Mouse (Mus musculus) neural tube, embryonic 15.5 days (tissue): Measurements from ENCODE around the gene Mmp8. TPM values are rescaled to one million over a fixed set of nuclear protein-coding genes. Genes with fewer than 3 reads are reported as not detected.
A peak's percentile ranks its signal among the peaks of the same experiment; 100 is the strongest.

Experiments used
- ATAC-seq: fragments of 200-750 bp; cut with Nextera tagmentation; 2 replicates; pipeline ENCODE4 v1.8.0; 2017; ENCODE audit warnings: mild to moderate bottlenecking, moderate TSS enrichment, moderate library complexity; ENCODE audit not compliant: low FRiP score
- H3K27ac ChIP-seq: fragments of 300-500 bp; sonication (generic); replicated peaks from 2 replicates; pipeline ENCODE4 v1.5.1; 2015; ENCODE audit warnings: mild to moderate bottlenecking, inconsistent platforms
- H3K27me3 ChIP-seq: fragments of 300-500 bp; sonication (generic); replicated peaks from 2 replicates; pipeline ENCODE4 v1.6.1; 2015; ENCODE audit warnings: inconsistent platforms
- H3K36me3 ChIP-seq: fragments of 300-500 bp; sonication (generic); 2 replicates; pipeline ENCODE4 v1.6.1; 2015; ENCODE audit warnings: inconsistent platforms
- H3K4me1 ChIP-seq: fragments of 300-500 bp; sonication (generic); 2 replicates; pipeline ENCODE4 v1.6.1; 2015; ENCODE audit warnings: inconsistent platforms
- H3K4me2 ChIP-seq: fragments of 300-500 bp; sonication (generic); 2 replicates; pipeline ENCODE4 v1.6.1; 2015; ENCODE audit warnings: inconsistent platforms, mild to moderate bottlenecking, moderate library complexity
- H3K4me3 ChIP-seq: fragments of 300-500 bp; sonication (generic); replicated peaks from 2 replicates; pipeline ENCODE4 v1.5.1; 2015; ENCODE audit warnings: mild to moderate bottlenecking, inconsistent platforms
- H3K9ac ChIP-seq: fragments of 300-500 bp; sonication (generic); replicated peaks from 2 replicates; pipeline ENCODE4 v1.6.1; 2015; ENCODE audit warnings: mild to moderate bottlenecking, inconsistent platforms
- H3K9me3 ChIP-seq: fragments of 300-500 bp; sonication (generic); replicated peaks from 2 replicates; pipeline ENCODE4 v1.6.1; 2016; ENCODE audit warnings: inconsistent platforms
- WGBS: fragments of 180-500 bp; shearing (Covaris S2); methylation state at CpG from one replicate; pipeline ENCODE4 v1.1.7; 2015; ENCODE audit warnings: mixed read lengths; 5-methylcytosine and 5-hydroxymethylcytosine counted together
- polyA plus RNA-seq: library from polyadenylated mRNA; unstranded; fragments of >200 nt; fragmentation: Nextera tagmentation; extraction: Ambion mirVana; gene quantifications from 2 replicates; pipeline ENCODE4 v1.2.1, GENCODE M21; 2015

The Mmp8 gene
- polyA plus RNA-seq, 1 experiment from 2014 or later: 0.12 TPM

DNA sequence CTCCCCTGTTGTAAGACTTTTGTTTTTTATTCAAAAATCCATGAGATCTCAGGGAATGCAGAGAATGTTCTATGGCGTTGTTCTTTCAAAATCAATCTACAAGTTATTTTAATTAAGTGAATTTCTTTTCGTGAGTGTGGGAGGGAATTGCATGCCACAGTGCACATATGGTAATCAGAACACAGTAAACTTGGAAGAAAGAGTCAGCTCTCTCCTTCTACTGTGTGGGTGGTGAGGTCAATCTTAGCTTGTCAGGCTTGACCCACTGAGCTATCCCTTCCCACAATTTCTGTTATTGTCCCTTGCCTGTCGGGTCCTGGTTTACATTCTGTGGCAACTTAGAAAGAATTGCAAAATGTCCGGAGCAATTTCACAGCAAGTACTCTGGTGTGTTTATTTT is 1.8 kb downstream of the Mmp8 start:
- Histone ChIP-seq H3K4me1 (no peaks in the 10 kb centered on the region), H3K9me3 (no peaks in the 10 kb centered on the region), H3K4me2 (no peak overlapping the region), H3K36me3 (no peaks in the 10 kb centered on the region), H3K9ac (no peak overlapping the region), H3K4me3 (no peak overlapping the region), H3K27me3 (no peaks in the 10 kb centered on the region), H3K27ac (no peak overlapping the region)
- ATAC-seq: no peak
- WGBS: 82% methylated on average over 4 of the region's 4 CpGs

DNA sequence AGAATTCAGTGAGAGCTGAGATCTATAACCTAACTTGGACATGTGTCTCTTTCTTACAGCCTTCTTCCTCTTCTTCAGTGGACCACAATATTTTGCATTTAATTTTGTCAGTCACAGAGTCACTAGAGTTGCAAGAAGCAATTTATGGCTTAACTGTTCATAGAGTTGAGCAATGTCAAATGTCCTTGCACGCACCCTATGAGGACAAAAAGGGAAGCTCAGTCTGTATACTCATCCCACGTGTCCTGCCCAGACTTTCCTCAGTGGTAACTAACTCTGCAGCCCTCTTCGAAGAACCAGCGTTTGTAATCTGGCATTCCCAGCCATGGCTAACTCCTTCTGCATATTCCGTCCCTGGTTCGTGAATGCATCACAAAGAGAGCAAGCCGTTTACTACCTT is 9.1 kb downstream of the Mmp8 start:
- WGBS: 69% methylated on average over 7 of the region's 7 CpGs
- Histone ChIP-seq H3K27me3 (no peaks in the 10 kb centered on the region), H3K36me3 (no peaks in the 10 kb centered on the region), H3K4me3 (no peak overlapping the region), H3K9me3 (no peaks in the 10 kb centered on the region), H3K4me2 (no peak overlapping the region), H3K4me1 (no peaks in the 10 kb centered on the region), H3K27ac (no peak overlapping the region), H3K9ac (no peak overlapping the region)
- ATAC-seq: no peak

DNA sequence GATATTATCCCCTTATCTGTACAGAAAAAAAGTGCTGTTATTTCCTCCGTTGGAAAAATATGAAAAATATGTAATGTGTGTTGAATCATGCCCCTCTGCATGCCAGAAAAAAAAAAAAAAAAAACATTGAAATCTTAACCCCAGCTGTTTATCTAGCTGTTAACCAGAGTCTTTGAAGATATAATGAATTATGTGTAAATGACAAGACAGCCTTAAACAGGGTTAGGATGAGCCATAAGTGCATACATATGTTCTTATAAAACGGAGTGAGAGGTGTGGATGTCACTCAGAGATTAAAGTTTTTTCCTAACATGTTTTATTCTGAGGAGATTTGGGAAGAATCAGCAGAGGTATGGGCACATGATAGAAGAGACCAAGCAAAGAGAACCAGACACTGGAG is 9.7 kb downstream of the Mmp8 start:
- WGBS: 77% methylated on average over 2 of the region's 2 CpGs
- no peak overlapping the region for H3K4me2 ChIP-seq

DNA sequence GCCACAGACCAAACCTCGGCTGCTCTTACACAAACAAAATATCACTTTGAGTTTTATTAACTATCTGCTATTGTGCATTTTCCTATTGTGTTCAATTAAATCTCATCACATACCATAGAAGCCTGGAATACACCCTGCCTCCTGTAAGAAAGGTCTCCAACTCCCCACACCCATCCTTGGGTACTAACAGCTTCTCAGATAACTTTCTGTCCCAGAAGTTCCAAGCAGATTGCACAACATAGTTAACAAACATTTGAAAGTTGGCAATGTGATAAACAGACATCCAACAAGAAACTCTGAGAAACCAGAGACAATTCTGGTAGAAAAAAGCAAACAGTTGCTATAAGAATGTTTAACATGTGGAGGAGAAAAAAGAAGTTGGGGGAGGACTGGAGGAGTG is 12.2 kb downstream of the Mmp8 start:
- no peaks in the 10 kb centered on the region for H3K4me1 ChIP-seq
- H3K9me3 ChIP-seq: no peaks in the 10 kb centered on the region
- ATAC-seq: no peak
- no peaks in the 10 kb centered on the region for H3K27me3 ChIP-seq
- H3K27ac ChIP-seq: no peak overlapping the region
- H3K4me3 ChIP-seq: no peak overlapping the region
- H3K9ac ChIP-seq: no peak overlapping the region
- H3K36me3 ChIP-seq: no peaks in the 10 kb centered on the region
- H3K4me2 ChIP-seq: no peak overlapping the region
- 86% methylated on average over 1 of the region's 1 CpGs for WGBS

More for the DNA sequence above, 9.7 kb downstream of the Mmp8 start:
- H3K4me3 ChIP-seq: no peak overlapping the region
- H3K27me3 ChIP-seq: no peaks in the 10 kb centered on the region
- H3K9ac ChIP-seq: no peak overlapping the region
- no peak for ATAC-seq
- H3K27ac ChIP-seq: no peak overlapping the region
- H3K36me3 ChIP-seq: no peaks in the 10 kb centered on the region
- H3K4me1 ChIP-seq: no peaks in the 10 kb centered on the region
- H3K9me3 ChIP-seq: no peaks in the 10 kb centered on the region

DNA sequence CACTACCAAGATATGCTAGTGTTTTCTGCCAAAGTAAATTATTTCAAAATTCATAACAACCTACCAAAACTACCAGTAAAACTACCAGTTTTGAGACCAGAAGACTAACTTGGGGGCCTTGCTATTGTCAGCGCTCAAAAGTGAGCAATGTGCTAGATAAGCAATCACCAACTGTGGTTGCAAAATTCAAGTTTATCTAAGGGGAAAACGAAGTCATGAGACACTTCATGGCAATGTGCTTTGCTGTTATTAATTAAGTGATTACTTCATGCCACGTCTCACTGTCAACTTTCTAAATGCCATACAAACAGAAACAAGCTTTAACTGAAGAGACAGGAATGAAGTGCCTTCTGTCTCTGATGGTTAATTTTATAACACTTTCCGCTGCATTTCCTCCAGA is 12.9 kb downstream of the Mmp8 start, which contains the start of gene Mmp27:
Gene Mmp27 (plus strand): TSS at position 235 of the 400 bp plus-strand sequence.
- no peak for ATAC-seq
- Histone ChIP-seq H3K36me3 (no peaks in the 10 kb centered on the region), H3K4me3 (no peak within 1 kb of the TSS), H3K27me3 (no peaks in the 10 kb centered on the region), H3K9ac (no peak within 1 kb of the TSS), H3K9me3 (no peaks in the 10 kb centered on the region), H3K27ac (no peak within 1 kb of the TSS), H3K4me2 (no peak within 1 kb of the TSS), H3K4me1 (no peaks in the 10 kb centered on the region)
- 66% methylated on average over 4 of the region's 4 CpGs for WGBS

DNA sequence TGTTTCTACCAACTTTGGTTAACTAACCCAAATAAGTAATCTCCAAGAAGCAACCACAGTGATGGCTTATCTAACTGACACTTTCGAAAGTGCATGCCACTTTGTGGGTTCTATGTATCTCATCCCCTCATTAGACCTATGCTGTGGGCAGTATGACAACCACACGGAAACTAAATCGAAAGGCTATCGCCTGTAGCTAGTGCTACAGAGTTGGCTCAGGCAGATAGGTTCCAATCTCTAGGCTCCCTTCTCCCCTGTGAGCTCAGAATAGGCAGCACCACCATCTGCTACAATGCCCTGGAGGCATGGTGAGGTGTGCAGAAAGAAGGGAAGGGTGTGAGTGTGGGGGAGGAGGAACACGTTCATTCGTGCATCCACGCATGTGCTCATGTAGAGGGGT is 13.9 kb downstream of the Mmp8 start:
- Histone ChIP-seq H3K9ac (no peak overlapping the region), H3K4me3 (no peak overlapping the region), H3K27ac (no peak overlapping the region), H3K9me3 (no peaks in the 10 kb centered on the region), H3K36me3 (no peaks in the 10 kb centered on the region), H3K27me3 (no peaks in the 10 kb centered on the region), H3K4me1 (no peaks in the 10 kb centered on the region), H3K4me2 (no peak overlapping the region)
- no peak for ATAC-seq
- WGBS: 91% methylated on average over 7 of the region's 7 CpGs

DNA sequence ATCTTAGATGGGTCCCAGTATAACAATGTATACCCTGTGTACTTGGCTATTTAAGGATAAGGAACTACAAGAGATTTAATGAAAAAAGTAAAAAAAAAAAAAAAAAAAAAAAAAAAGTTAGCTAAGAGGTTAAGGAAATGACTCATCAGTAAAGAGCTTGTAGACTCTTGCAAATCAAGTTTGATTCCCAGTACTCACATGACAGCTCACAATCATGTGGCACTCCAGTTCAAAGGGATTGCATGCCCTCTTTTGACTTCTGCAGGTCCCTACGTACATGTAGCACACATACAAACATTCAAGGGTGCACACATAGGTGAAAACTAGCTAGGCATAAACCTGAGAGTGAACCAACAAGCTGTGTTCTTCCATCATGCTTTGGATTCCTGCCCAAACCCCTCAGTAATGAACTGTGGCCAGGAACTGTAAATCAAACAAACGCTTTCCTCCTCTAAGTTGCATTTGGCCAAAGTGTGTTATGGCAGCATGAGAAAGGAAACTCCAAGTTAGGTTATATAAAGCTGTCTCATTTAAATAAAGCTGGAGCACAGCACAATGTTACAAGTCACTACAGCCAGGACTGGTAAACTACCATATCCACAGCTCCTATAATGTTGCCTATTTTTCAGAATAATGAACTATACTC is 14.5 kb downstream of the Mmp8 start:
- Histone ChIP-seq H3K27ac (no peak overlapping the region), H3K4me3 (no peak overlapping the region), H3K36me3 (no peaks in the 10 kb centered on the region), H3K4me1 (no peaks in the 10 kb centered on the region), H3K4me2 (no peak overlapping the region), H3K27me3 (no peaks in the 10 kb centered on the region), H3K9ac (no peak overlapping the region), H3K9me3 (no peaks in the 10 kb centered on the region)
- ATAC-seq: no peak
- 77% methylated on average over 2 of the region's 2 CpGs for WGBS

DNA sequence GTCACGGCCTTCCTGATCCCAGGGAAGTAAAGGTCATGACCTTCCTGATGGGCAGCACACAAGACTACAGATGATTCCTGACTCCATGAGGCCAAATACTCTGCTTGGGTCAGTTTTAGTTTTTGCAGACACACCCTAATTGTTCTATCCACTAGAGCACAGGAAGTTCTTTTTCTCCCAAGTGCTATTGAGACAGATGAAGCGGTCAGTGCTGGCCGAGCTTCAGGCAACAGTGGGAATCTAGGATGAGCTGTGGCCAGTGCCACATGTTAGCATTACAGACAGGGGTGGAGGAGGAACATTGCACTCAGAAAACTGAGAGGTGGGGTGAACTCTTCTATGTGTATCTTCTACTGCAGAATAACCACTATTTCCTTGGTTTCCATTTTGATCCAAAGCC is 17.3 kb downstream of the Mmp8 start:
- no peak for ATAC-seq
- no peak overlapping the region for H3K9ac ChIP-seq

DNA sequence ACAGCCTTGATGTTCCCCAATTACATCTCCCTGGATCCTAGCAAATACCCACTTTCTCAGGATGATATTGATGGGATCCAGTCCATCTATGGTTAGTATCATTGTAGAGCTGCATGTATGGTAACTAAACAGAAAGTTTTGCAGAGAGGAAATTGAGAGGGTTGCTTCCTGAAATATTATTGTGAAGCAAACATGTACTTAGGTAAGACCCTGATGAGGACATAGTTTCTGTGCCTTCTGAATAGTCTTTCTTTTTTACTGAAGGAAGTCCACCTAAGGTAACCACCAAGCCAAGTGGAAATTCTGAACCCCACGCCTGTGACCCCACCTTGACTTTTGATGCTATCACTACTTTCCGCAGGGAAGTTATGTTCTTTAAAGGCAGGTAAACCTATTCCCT is 19.1 kb downstream of the Mmp8 start:
- Histone ChIP-seq H3K4me3 (no peak overlapping the region), H3K4me2 (no peak overlapping the region), H3K9ac (no peak overlapping the region), H3K4me1 (no peaks in the 10 kb centered on the region), H3K36me3 (no peaks in the 10 kb centered on the region), H3K27me3 (no peaks in the 10 kb centered on the region), H3K9me3 (no peaks in the 10 kb centered on the region), H3K27ac (no peak overlapping the region)
- no peak for ATAC-seq
- 96% methylated on average over 2 of the region's 2 CpGs for WGBS

More for the DNA sequence above, 17.3 kb downstream of the Mmp8 start:
- Histone ChIP-seq H3K27me3 (no peaks in the 10 kb centered on the region), H3K27ac (no peak overlapping the region), H3K4me2 (no peak overlapping the region), H3K4me1 (no peaks in the 10 kb centered on the region), H3K4me3 (no peak overlapping the region), H3K36me3 (no peaks in the 10 kb centered on the region), H3K9me3 (no peaks in the 10 kb centered on the region)
- 80% methylated on average over 3 of the region's 3 CpGs for WGBS

DNA sequence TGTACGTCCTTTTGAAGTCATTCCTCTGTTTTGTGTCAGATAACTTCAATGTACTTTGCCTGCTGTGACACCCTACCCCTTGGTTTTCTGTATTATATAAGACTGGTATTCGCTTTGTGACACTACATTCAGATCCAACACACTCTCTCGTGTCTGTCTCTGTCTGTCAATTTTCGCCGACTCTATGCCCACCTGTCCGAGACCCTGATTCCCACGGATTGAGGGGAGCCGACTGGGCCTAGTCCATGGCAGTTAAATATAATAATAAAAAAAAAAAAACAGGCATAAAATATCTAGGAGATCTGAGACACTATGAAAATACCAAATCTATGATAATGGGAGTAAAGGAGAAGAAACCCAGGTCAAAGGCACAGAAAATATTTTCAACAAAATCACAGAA is 31.8 kb downstream of the Mmp8 start:
- Histone ChIP-seq H3K9ac (no peak overlapping the region), H3K27me3 (no peaks in the 10 kb centered on the region), H3K4me1 (peaks cover 3% of the 10 kb centered on the region; the same call in 1 of the 2 replicates), H3K4me2 (no peak overlapping the region), H3K9me3 (no peaks in the 10 kb centered on the region), H3K36me3 (no peaks in the 10 kb centered on the region), H3K4me3 (no peak overlapping the region), H3K27ac (no peak overlapping the region)
- 75% methylated on average over 8 of the region's 8 CpGs for WGBS
- ATAC-seq: no peak

DNA sequence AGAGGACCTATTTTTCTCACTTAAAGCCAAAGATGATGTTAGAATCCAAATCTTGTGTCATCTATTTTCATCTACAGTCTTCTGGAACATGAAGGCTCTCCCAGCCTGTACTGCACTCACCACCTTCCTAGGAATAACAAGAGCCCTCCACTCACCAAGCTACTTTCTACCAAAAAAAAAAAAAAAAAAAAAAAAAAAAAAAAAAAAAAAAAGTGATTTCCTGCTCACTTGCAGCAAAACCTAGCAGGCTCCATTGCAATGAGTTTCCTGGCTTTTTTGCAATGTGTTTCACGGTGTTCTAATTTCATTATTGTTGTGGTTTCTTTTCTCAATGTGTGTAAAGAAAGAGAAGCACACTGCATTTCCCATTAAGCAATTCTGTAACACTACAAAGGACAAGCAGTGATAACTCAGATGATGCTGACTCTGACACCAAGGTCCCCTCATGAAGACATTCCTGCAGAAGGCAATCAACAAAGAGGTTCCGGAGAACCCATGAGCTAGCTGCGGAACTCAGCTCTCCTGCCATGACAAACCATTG is 35.1 kb downstream of the Mmp8 start:
- 89% methylated on average over 3 of the region's 3 CpGs for WGBS

DNA sequence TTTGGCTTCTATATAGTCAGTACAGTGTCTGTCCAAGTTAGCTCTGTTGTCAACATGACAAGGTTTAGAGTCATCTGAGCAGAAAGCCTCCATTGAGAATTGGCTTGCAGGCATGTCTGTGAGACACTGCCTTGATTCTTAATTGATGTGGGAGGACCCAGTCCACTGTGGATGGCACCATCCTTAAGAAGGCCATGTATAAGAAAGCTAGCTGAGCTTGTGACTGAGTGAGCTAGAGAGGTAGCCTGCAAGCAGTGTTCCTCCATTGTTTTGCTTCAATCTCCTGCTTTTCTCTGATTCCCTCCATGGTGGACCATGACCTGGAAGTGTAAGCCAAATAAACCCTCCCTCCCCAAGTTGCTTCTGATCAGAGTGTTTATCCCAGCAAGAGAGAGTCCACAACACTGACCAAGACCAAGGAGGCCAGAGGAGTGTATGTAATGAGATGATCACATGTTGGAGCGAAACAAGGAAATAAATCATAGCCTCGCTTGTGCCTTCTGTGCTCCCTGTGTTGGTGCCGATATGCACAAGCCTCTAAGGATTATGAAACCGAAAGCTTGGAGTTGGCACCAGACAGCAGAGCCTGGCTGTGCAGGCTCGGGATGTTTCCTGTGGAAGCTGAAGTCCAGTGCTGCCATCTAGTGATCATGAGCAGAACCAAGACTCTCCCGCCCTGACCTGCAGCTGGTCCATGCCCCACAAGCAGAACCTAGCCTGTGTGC is 36.7 kb downstream of the Mmp8 start:
- WGBS: 11% methylated on average over 6 of the region's 6 CpGs
- Histone ChIP-seq H3K36me3 (no peaks in the 10 kb centered on the region), H3K4me1 (peaks cover 3% of the 10 kb centered on the region; the same call in 1 of the 2 replicates), H3K9ac (peak overlapping the region; percentile 44), H3K4me2 (peak overlapping the region; percentile 58), H3K4me3 (peak overlapping the region; percentile 39), H3K9me3 (no peaks in the 10 kb centered on the region), H3K27ac (no peak overlapping the region), H3K27me3 (no peaks in the 10 kb centered on the region)
- peak; percentile 100 for ATAC-seq

More for the DNA sequence above, 35.1 kb downstream of the Mmp8 start:
- Histone ChIP-seq H3K4me2 (no peak overlapping the region), H3K9ac (no peak overlapping the region), H3K27ac (no peak overlapping the region), H3K9me3 (no peaks in the 10 kb centered on the region), H3K4me1 (peaks cover 3% of the 10 kb centered on the region; the same call in 1 of the 2 replicates), H3K36me3 (no peaks in the 10 kb centered on the region), H3K4me3 (no peak overlapping the region), H3K27me3 (no peaks in the 10 kb centered on the region)
- no peak for ATAC-seq
